Mouse (Mus musculus): ENCODE measurements around the gene Adar.
A peak's percentile ranks its signal among the peaks of the same experiment; 100 is the strongest.

The Adar gene

DNA sequence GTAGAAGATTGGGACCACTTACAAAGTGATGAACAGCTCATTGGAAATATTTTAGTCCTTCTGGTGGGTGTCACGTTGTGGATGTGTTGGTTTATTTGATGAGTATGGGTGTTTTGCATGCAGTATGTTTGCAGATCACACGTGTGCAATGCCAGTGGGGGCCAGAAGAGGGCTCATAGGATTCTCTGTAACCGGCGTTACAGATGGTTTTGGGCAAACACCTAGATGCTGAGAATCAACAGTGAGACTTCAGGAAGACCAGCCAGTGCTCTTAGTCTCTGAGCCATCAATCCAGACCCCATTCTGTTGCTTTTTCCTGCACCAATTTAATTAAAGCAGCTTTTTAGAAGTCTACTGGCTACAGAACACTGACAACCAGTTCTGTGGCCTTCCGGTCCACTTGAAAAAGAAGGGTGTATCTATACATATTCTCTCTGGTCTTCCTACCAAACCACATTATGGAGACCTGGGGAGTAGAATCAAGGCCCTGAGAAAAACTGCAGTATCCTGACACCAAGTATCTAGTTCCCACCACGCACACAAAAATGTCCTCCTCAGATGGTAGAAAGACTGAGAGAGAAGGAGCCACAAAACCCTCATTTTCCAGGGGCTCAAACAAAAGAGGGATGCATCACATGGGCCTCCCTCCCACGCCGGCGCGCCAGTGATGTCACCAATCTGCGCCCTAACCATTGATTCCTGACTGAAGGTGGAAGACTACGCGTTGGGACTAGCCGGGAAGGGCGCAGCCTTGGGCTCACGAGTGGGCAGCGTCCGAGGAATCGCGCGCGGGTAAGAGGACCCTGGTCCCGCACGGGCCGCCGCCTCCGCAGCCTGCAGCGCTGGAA lies at the start of gene Adar:
Gene Adar, plus strand, starts transcription at position 664 of the 848 bp plus-strand sequence.
- DNase-seq: peak; percentile 71

DNA sequence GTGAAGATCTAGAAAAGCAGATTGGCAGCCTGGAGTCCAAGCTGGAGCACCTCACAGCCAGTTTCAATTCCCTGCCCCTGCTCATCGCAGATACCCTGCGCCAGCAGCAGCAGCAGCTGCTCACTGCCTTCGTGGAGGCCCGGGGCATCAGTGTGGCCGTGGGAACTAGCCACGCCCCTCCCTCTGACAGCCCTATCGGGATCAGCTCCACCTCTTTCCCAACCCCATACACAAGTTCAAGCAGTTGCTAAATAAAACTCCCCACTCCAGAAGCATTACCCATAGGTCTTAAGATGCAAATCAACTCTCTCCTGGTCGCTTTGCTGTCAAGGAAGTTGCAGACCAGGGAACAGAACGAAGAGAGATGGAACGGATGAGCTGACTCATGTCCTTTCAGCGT lies 47.7 kb upstream of the Adar start:
- DNase-seq: no peak

DNA sequence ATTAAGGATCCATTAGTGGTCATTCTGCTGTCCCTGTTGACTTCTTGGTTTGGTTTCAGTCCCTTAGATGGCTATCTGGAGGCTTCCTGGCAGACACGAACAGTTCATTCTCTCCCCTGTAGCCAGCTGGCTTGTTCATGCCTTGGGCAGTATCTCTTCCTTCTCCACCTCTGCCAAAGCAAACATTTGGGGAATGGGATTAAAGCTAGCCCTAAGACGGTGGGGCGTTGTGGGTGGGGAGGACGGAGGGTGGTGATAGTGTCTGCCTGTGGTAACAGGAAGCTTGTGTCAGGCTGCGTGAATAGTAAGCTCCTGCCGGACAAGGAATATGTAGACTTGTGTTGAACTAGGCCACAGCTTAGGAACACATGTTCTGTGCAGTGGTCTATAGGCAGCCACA lies 43.5 kb upstream of the Adar start:
- no peak for DNase-seq

DNA sequence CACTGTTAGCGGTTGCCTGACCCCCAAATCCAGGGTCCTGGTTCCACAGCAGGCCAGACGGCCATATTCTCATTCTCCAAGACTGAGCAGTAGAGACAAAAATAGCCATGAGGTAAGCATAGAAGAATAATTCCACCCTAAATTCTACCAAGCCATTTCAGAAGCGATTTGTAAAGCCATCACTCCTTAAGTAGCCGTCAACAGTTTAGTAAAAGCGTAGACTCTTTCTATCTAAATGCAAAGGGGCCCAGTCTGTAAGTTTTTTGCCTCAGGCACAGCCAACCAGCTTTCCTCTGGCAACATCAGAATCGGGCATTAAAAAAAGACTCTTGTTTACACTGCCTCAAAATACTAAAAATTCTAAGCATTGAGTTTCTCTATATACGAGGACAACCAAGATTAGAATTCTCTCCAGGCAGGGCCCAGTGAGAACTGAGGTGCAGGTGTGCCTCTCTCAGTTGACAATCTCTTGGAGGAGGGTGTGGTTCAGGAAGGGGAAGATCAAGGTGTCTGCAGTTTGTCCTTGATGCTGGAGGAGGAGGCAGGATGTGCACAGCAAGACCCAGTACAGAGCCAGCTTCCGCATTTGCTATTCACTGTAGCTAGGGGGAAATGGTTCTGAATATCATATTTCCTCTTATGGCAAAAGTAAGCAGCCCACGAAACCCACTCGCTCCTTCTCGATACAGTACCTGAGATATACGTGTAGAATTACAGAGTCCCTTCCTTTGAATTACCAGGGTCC lies 42.1 kb upstream of the Adar start:
- no peak for DNase-seq

DNA sequence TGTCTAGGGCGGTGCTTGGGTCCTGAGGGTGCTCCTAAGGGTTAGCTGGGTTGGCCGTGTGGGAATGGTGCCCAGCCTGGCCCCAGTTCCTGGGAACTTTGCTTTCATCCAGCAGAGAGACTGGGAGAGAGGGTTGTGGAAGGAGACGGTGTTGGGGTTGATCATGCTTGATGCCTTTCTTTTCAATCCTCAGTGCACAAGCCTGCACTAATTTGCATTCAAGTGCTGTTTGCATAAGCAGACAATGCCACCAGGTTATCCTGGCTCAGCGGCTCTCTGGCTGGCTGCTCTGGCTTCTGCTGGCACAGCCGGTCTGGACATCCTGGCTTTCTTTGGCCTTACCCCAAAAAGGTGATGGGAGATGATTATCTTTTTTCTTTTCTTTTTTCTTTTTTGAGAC lies 37.2 kb upstream of the Adar start:
- DNase-seq: no peak

DNA sequence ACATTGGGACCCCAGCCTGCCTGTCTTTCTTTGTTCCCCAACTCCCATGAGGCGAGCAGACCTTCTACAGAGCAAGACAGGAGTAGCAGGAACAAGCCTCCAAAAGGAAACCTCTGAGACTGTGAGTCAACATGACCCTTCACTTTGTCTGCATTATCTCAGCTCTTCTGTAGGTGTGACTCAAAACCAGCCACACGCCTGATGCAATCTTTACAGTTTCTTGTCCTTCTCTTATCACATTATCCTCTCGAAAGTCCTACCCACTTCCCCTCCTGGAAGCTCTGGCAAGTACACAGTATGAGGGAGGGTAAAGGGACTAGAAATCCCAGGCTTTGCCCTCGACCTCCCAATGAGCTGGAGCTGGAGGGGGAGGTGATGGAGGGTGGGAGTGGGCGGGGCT lies 28.8 kb upstream of the Adar start:
- no peak for DNase-seq

DNA sequence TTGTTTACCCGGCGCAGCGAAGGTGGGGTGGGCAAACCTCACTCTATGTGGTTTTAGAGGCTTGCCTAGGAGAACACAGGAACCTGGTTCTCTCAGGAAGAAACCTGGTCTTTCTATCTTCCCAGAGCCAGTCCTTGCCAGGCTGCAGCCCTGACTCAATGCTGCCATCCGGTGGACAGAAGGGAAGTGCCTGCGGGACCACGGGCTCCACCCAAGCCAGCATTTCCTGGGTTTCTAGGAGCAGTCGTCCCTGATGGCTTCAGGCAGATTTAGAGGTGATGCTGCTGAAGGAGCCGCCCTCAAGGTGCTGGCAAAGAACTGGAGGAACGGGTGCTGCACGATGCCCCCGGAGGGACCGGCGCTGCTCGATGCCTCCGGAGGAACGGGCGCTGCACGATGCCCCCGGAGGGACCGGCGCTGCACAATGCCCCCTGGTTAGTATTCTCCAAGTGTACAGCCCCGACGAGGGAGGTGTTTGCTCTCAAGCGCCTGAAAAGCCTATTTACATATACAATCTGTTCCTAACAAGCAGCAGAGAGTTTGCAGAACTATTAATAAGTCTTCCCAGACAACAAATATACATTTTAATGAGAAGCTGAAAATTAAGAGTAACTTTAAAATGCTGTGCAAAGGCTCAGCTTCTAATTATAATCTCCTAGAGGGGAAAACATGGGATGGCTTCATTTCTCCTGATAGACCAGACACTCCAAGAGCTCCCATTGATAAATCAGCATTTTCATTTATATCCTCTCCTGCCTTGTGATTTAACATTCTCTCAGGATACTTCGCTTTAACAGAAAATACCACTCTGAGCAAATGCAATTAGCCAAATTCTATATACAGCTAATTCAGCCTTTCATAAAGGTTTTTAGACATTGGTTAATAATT lies 25.9 kb upstream of the Adar start:
- DNase-seq: peak; percentile 86

DNA sequence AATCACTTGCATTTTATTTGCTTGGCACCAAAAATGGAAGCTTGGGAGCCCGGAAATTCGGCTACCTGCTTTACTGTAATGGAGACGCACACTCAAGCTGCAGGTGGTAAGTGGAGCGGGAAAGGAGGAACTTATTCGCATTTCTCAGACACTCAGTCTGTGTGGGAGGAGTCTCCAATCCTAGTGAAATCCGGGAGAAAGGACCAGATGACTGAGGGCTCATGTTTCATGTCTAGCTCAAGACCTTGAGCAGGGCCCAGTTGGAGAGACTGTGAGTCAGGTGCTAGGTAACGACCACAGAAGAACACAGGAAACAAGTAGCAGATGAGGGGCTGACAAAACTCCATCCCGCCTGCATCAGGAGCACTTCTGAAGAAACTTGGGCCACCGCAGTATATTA lies 23.0 kb upstream of the Adar start:
- no peak for DNase-seq

DNA sequence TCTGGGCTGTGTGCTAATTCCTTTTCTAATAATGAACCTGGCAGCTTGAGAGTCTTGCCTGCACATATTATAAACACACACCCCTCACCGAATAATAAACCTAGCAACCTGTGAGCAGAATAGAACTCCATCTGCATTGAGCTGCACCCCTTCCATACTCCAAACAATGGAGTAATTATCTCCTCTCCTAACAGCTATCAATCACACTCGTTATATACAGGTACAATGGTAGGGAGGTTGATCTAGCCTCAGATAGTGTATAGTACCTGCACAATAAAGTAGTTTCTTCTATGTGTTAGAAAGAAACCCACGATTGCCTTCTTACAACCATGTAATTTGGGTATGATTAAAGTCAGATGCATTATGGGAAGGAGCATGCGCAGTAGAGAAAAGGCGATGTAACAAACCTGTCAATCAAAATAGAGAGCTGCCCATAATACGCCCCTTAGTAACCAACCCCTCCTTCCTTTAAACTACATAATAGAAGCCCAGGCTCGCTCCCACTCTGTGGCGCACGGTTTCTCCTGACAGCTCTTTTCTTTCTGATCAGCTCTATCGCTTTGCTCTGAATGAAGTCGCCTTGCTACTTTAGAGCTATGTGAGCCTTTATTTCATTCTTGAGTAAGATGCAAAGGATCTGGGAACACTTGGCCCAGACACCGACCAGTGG lies 18.5 kb upstream of the Adar start:
- DNase-seq: no peak

DNA sequence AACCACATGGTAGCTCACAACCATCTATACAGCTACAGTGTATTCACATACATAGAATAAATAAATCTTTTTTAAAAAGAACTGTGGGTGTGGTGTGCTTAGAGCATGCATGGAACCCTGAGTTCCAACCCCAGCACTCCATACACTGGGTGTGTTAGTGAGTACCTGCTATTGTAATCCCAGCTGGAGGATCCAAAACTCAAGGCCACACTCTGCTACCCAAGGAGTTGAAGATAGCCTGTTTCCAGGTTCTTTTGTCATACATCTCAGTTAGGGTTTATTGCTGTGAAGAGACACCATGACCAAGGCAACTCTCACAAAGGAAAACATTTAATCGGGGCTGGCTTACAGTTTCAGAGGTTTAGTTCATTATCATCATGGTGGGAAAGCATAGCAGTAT lies 15.9 kb upstream of the Adar start:
- DNase-seq: no peak

DNA sequence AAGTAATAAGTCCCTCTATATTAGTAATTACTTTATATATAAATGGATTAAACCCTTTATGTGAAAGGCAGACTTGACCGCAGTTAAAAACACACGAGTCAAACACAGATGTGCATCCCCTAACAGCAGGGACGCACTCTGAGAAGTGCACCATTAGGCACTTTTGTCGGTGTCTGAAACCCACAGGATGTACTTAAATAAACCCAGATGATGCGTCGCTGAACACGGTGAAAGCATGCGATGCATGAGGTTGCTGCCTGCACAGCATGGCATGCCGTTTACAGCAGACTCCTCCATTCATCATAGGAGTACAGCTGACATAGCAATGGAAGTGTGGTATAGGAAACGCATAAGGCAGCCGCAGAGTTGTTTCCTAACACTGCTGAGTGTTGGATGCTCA lies 14.4 kb upstream of the Adar start:
- DNase-seq: no peak

DNA sequence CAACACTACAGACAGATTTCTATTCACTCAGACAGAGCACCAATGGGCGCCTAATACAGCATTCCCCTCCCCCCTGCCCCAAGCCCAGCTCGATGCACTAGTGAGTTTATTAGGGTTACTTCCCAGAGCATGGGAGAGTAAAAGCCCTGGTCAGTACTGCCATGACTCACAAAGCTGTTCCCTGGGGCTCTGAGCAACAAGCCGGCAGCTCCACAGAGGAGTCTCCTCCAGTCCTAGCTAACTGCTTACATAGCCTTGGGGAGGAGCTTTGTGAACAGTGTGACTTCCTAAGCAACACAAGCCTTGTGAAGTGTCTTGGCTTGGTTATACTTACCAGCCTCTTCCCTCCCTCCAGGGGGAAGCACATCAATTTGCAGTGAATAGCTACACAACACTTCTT lies 11.2 kb upstream of the Adar start:
- no peak for DNase-seq

DNA sequence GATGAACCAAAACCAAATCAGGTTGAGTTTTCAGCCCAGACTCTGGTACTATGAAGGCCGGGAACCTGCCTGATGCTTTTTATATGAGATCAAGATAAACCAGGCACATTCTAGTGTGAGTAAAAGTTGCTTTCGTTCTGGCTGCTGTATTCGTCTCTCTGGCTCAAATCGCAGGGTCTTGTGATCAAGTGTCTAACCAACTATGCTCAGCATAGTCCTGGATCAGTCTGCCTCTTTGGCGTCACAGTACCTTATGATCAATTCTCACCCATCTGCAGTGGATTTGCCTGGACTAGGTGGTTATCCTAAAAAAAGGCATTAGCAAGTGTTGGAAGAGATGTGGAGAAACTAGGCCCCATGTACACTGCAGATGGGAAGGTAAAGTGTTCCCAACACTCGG lies 10.8 kb upstream of the Adar start:
- no peak for DNase-seq

DNA sequence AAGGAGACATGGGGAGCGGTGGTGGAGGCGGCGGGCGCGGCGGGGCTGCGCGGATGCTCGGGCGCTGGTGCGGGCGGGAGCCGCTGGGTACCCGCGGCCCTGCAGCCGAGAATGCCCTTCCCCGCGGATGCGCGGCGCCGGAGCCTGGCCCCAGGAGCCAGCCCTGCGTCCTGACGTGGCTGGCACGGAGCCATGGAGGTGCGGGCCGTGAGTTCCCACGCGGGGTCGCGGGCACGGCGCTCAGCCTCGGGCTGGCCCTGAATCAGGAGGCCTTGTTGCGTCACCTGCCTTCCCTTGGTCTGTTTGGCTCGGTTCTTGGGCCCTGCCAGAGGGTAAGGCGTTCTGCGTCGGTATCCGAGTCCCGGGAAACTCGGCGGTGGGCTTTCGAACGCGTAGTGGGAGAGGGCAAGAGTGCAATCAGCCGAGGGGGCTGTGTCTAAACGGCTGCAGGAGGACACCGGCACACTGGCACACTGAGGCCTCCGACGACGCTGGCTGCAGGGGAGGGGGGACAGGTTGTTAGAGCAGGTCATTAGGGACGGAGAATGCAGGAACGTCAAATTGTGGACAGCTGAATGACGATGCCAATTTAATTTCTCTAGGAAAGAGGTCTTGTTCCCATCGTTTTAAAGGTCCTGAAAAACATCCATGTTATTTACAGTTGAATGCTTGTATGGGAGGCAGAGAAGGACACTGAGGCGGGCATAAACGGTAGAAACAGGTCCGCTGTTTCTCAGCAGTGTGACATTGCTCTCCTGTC lies 565 bp downstream of the Adar start:
- peak; percentile 42 for DNase-seq

DNA sequence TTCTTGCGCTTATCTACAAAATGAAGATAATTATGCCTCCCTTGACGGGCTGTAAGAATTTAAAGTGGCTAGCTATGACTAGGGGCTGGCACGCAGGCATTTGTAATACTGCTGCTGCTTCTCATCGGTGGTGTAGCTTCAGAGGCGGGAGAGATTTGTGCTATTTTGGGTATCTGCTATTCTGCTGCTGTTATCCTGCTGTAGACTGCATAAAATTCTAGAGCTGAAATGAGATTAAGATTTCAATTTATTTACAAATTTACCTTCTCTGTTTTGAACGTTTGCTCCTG lies 1.1 kb downstream of the Adar start:
- no peak for DNase-seq

DNA sequence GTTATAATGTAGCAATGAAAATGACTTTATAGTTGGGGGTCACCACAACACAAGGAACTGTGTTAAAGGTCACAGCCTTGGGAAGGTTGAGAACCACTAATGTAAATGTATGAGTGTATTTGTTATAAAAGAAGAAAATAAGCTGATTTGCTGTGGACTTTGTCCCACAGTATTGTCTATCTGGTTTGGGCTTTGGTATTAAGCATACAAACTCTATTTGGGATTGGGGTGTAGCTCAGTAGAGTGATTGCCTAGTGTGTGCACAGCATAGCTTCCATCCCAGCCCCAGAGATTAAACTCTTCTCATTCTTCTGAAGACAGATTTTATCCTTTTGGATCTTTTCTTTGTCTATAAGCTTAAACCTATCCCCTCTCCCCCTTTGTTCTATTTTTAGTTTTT lies 7.2 kb downstream of the Adar start:
- DNase-seq: no peak

DNA sequence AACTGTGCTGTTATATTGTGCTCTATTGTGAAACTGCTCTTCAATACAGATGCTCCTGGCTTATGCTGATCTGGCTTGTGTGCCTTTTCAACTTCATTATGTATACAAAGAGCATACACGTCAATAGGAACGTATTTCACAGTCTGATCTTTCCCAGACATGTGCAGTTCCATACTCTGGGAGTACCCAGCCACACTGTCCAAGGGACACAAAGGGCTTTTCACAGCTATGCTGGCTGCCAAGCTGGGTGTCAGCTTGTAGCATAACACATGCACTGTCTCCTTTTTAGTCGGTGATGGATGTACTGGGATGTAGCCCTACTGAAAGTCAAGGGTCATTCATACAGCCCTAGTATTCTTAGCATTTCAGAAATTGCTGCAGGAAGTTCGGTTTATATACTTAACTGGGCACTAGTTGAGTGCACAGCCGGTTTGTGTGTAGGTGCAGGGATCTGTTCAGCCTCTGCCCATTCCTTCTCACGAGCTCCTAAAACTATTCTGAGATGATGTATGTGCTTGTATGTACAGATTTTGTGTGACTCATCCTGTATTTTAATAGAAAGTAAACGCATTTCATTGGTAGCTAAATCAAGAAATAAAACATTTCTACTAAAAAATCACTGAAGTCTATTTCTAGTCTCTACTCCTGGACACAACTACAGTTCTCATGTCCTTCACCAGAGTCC lies 8.7 kb downstream of the Adar start:
- DNase-seq: no peak

DNA sequence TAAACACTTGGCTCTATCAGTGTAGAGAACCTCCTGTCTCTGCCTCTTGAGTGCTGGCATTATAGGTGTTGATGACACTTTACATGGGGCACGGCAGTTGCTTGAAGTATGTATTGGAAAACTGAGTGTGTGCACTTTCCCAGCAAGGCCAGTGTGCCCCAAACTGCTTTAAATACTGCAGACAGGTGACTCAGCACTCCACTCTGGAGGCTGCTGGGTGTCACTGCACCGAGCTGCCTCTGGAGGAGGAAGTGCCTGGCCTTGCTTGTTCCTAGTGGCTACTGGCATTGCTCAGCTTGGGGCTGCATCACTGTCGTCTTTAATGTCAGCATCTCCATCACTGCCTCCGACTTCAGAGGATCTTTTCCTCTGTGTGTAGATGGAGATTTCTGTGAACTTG lies 12.2 kb downstream of the Adar start:
- DNase-seq: peak; percentile 38

DNA sequence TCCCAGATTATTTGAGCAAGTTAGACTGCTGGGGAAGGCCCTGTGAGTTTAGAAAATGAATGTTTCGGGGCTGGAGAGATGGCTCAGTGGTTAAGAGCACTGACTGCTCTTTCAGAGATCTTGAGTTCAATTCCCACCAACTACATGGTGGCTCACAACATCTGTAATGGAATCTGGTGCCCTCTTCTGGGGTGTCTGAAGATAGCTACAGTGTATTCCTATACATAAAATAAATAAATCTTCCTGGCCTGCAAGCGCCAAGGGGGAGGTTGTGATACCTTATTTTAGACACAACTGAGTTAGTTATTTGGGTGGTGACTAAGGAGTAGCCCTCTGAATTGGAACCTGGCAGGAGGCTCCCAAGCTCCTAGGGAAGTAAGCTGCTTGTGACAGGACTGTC lies 14.0 kb downstream of the Adar start:
- DNase-seq: no peak

DNA sequence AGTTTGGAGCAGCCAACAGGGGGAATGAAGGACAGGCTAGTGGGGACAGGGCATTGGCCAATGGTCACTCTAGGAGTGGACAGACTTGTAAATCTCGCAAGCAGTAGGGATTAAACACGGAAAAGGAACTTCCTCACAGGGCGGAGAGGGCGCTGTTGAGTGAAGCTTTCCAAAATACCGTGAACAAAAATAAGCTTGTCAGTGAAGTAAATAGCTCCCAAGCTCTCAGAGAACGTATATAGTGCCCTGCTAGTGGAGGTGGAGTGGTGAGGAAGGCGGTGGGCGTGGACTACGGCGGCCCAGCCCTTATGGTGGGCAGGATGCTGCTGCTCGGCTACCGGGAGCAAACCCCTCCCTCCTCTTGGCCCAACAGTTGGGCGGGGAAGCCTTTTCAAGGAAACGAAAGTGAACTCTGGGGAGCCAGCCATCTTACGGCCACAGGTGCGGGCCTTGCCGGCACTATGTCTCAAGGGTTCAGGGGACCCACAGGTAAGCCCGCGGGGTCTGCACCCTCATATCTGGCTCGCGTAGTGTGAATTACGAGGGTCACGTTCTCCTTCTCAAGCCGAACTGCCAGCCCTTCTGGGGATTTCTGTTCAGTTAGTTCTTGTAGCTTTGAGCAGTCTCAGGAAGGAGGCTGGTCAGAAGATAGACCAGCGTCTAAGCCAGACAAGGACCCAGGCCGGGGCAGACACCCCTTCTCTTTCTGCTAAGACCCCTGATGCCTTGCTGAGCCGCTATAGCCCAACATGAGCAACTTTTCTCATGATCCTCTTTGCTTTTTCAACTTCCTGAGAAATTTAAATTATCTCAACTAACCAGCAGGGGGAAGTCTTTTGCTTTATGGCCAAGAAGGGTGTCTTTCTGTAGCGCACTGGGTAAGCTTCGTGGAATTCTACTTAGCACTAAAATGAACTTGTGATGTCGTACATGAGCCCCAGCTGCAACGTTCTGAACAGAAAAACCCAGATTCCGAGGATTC lies 15.8 kb downstream of the Adar start:
- DNase-seq: peak; percentile 91
